Mouse (Mus musculus) liver, embryonic 15.5 days (tissue): Measurements from ENCODE around the gene Hfe2. TPM values are rescaled to one million over a fixed set of nuclear protein-coding genes. Genes with fewer than 3 reads are reported as not detected.

Source experiments
- ATAC-seq: fragments of 200-750 bp; cut with Nextera tagmentation; 2 replicates; pipeline ENCODE4 v1.8.0; 2017; ENCODE audit warnings: moderate number of reproducible peaks, mild to moderate bottlenecking, moderate library complexity; ENCODE audit not compliant: insufficient read depth
- H3K27ac ChIP-seq: fragments of 300-500 bp; sonication (generic); replicated peaks from 2 replicates; pipeline ENCODE4 v1.5.1; 2015; ENCODE audit warnings: mild to moderate bottlenecking, inconsistent platforms
- H3K27me3 ChIP-seq: fragments of 300-500 bp; sonication (generic); 2 replicates; pipeline ENCODE4 v1.6.1; 2015; ENCODE audit warnings: mild to moderate bottlenecking, inconsistent platforms
- H3K36me3 ChIP-seq: fragments of 300-500 bp; sonication (generic); replicated peaks from 2 replicates; pipeline ENCODE4 v1.6.1; 2015; ENCODE audit warnings: moderate library complexity, mild to moderate bottlenecking, inconsistent platforms
- H3K4me1 ChIP-seq: fragments of 300-500 bp; sonication (generic); replicated peaks from 2 replicates; pipeline ENCODE4 v1.6.1; 2015; ENCODE audit warnings: inconsistent platforms
- H3K4me2 ChIP-seq: fragments of 300-500 bp; sonication (generic); 2 replicates; pipeline ENCODE4 v1.6.1; 2015; ENCODE audit warnings: moderate library complexity, mild to moderate bottlenecking, inconsistent platforms
- H3K4me3 ChIP-seq: fragments of 300-500 bp; sonication (generic); replicated peaks from 2 replicates; pipeline ENCODE4 v1.5.1; 2015; ENCODE audit warnings: mild to moderate bottlenecking, inconsistent platforms
- H3K9ac ChIP-seq: fragments of 300-500 bp; sonication (generic); 2 replicates; pipeline ENCODE4 v1.6.1; 2015; ENCODE audit warnings: moderate library complexity, mild to moderate bottlenecking, inconsistent platforms
- H3K9me3 ChIP-seq: fragments of 300-500 bp; sonication (generic); replicated peaks from 2 replicates; pipeline ENCODE4 v1.6.1; 2016; ENCODE audit warnings: inconsistent platforms
- WGBS: fragments of 180-500 bp; shearing (Covaris S2); methylation state at CpG from one replicate; pipeline ENCODE4 v1.1.7; 2015; ENCODE audit warnings: mixed read lengths; ENCODE audit not compliant: insufficient replicate concordance; 5-methylcytosine and 5-hydroxymethylcytosine counted together
- polyA plus RNA-seq: library from polyadenylated mRNA; unstranded; fragments of >200 nt; fragmentation: Nextera tagmentation; extraction: Ambion mirVana; gene quantifications from 2 replicates; pipeline ENCODE4 v1.2.1, GENCODE M21; 2015

Hfe2 gene
- polyA plus RNA-seq, 1 experiment from 2014 or later, result 7.1 TPM

GRCm38 (mm10) chr3:96566661-96567450 is 41.9 kb downstream of the Hfe2 start:
- WGBS, result 58% methylated on average over 8 of the region's 8 CpGs

GRCm38 (mm10) chr3:96568605-96569004 is 43.6 kb downstream of the Hfe2 start:
- WGBS, result 72% methylated on average over 8 of the region's 8 CpGs
- H3K4me1 ChIP-seq, result peaks cover 56% of the 10 kb centered on the region
- no peaks in the 10 kb centered on the region for H3K27me3 ChIP-seq
- no peak overlapping the region for H3K9ac ChIP-seq
- no peak overlapping the region for H3K4me2 ChIP-seq
- H3K36me3 ChIP-seq, result no peaks in the 10 kb centered on the region
- H3K4me3 ChIP-seq, result no peak overlapping the region
- no peaks in the 10 kb centered on the region for H3K9me3 ChIP-seq
- ATAC-seq, result no peak
- no peak overlapping the region for H3K27ac ChIP-seq

More at GRCm38 (mm10) chr3:96566661-96567450, 41.9 kb downstream of the Hfe2 start:
- H3K4me2 ChIP-seq, result no peak overlapping the region
- H3K27ac ChIP-seq, result no peak overlapping the region
- peaks cover 55% of the 10 kb centered on the region for H3K4me1 ChIP-seq
- H3K9me3 ChIP-seq, result no peaks in the 10 kb centered on the region
- no peak for ATAC-seq
- H3K36me3 ChIP-seq, result no peaks in the 10 kb centered on the region
- no peaks in the 10 kb centered on the region for H3K27me3 ChIP-seq
- H3K9ac ChIP-seq, result no peak overlapping the region
- no peak overlapping the region for H3K4me3 ChIP-seq

GRCm38 (mm10) chr3:96569506-96569905 is 44.5 kb downstream of the Hfe2 start:
- Histone ChIP-seq H3K4me2 (no peak overlapping the region), H3K4me1 (peaks cover 56% of the 10 kb centered on the region), H3K36me3 (no peaks in the 10 kb centered on the region), H3K27me3 (no peaks in the 10 kb centered on the region), H3K9me3 (no peaks in the 10 kb centered on the region), H3K27ac (no peak overlapping the region), H3K9ac (no peak overlapping the region), H3K4me3 (no peak overlapping the region)
- ATAC-seq, result no peak
- 82% methylated on average over 13 of the region's 13 CpGs for WGBS

- Histone ChIP-seq H3K27me3 (no peaks in the 10 kb centered on the region), H3K4me3 (no peak overlapping the region), H3K27ac (0 out of 2 replicates have a peak overlapping the region, but pooled peaks have one; percentile 10), H3K9me3 (no peaks in the 10 kb centered on the region), H3K36me3 (no peaks in the 10 kb centered on the region), H3K9ac (no peak overlapping the region), H3K4me2 (no peak overlapping the region), H3K4me1 (peaks cover 52% of the 10 kb centered on the region)
- ATAC-seq, result no peak
- WGBS, result 68% methylated on average over 11 of the region's 11 CpGs
Observed at GRCm38 (mm10) chr3:96569966-96570605, 45.1 kb downstream of the Hfe2 start.

DNA sequence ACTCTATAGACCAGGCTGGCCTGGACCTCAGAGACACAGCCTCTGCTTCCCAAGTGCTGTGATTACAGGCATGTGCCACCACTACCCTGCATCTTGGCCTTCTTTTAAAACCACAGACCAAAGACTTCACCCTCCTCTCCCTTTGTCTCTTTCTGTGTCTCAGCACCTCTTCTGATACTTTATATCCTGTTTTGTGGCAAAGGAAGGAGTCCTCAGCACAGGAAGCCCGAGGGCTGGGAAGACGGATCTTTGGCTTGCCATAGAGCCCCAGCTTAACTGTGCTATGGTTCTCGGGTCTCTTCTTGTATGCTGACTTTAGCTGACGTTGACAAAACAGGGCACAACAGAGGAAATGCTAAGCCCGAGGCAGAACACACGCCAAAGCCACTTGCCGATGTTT is 45.7 kb downstream of the Hfe2 start:
- Histone ChIP-seq H3K4me3 (no peak overlapping the region), H3K9me3 (no peaks in the 10 kb centered on the region), H3K36me3 (no peaks in the 10 kb centered on the region), H3K4me2 (no peak overlapping the region), H3K4me1 (peaks cover 53% of the 10 kb centered on the region), H3K27me3 (no peaks in the 10 kb centered on the region), H3K9ac (no peak overlapping the region), H3K27ac (peak overlapping the region; percentile 10; the same call in 1 of the 2 replicates)
- no peak for ATAC-seq
- 38% methylated on average over 7 of the region's 7 CpGs for WGBS

GRCm38 (mm10) chr3:96571336-96571735 is 46.4 kb downstream of the Hfe2 start:
- no peaks in the 10 kb centered on the region for H3K27me3 ChIP-seq
- peaks cover 54% of the 10 kb centered on the region for H3K4me1 ChIP-seq
- no peaks in the 10 kb centered on the region for H3K36me3 ChIP-seq
- no peak overlapping the region for H3K4me2 ChIP-seq
- H3K4me3 ChIP-seq, result no peak overlapping the region
- 49% methylated on average over 2 of the region's 2 CpGs for WGBS
- H3K9me3 ChIP-seq, result no peaks in the 10 kb centered on the region
- ATAC-seq, result no peak
- H3K27ac ChIP-seq, result peak overlapping the region; percentile 0
- H3K9ac ChIP-seq, result no peak overlapping the region

- 50% methylated on average over 16 of the region's 16 CpGs for WGBS
- peaks cover 54% of the 10 kb centered on the region for H3K4me1 ChIP-seq
Observed at GRCm38 (mm10) chr3:96571896-96572698, 47.1 kb downstream of the Hfe2 start.

DNA sequence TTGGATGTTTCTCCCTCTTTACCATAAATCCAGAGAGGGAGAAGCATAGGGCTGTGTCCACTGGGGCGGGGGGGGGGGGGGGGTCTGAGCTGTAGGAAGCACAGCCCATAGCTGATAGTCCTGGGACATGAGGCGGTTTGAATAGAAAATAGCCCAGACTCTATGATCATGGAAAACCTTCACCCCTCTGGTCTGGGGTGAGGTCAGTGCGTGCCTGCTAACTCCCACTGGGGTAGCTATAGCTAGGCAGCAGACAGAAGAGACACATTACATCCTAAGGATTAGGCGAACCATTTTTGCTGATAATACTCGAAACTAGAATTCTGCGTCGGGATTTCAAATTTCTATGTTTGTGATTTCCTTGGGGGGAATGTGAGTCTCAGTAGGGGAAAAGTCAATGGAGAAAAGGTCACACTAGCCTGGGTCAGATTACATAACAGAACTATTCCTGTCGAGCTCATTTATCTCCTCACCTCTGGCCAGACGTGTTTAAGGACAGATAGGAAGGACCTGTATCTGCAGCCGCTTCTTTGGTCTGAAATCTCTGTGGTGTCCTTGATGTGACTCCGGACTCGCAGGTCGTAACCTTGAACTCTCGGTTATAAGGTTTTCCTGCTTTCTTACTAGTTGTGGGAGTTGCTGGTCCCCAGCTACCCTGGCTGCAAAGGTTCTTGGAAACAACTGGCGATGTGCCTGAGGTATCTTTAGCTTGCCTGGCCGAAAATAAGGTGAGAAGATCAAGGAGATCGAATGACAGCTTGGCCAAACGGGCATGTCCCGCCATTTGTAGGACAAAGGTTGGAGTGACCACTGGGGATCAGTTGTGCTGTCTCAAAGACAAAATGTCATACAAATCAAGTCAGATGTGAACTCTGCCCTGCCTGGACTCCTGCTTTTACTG is 48.9 kb downstream of the Hfe2 start:
- H3K4me1 ChIP-seq, result peaks cover 54% of the 10 kb centered on the region
- H3K36me3 ChIP-seq, result no peaks in the 10 kb centered on the region
- H3K4me2 ChIP-seq, result no peak overlapping the region
- no peaks in the 10 kb centered on the region for H3K9me3 ChIP-seq
- no peak overlapping the region for H3K4me3 ChIP-seq
- no peak overlapping the region for H3K9ac ChIP-seq
- H3K27me3 ChIP-seq, result no peaks in the 10 kb centered on the region
- H3K27ac ChIP-seq, result peak overlapping the region; percentile 3; the same call in 1 of the 2 replicates
- 57% methylated on average over 19 of the region's 19 CpGs for WGBS
- ATAC-seq, result no peak

More at GRCm38 (mm10) chr3:96571896-96572698, 47.1 kb downstream of the Hfe2 start:
- no peak for ATAC-seq
- no peak overlapping the region for H3K9ac ChIP-seq
- H3K27me3 ChIP-seq, result no peaks in the 10 kb centered on the region
- no peak overlapping the region for H3K4me3 ChIP-seq
- no peaks in the 10 kb centered on the region for H3K36me3 ChIP-seq
- H3K4me2 ChIP-seq, result no peak overlapping the region
- no peaks in the 10 kb centered on the region for H3K9me3 ChIP-seq
- peak overlapping the region; percentile 0 for H3K27ac ChIP-seq

GRCm38 (mm10) chr3:96575272-96575984 is 50.5 kb downstream of the Hfe2 start:
- H3K27me3 ChIP-seq, result no peaks in the 10 kb centered on the region
- H3K27ac ChIP-seq, result peak overlapping the region; percentile 68
- peak overlapping the region; percentile 68; the same call in 1 of the 2 replicates for H3K4me2 ChIP-seq
- H3K4me3 ChIP-seq, result no peak overlapping the region
- H3K9me3 ChIP-seq, result no peaks in the 10 kb centered on the region
- 75% methylated on average over 8 of the region's 8 CpGs for WGBS
- no peak overlapping the region for H3K9ac ChIP-seq
- no peaks in the 10 kb centered on the region for H3K36me3 ChIP-seq
- H3K4me1 ChIP-seq, result peaks cover 60% of the 10 kb centered on the region
- no peak for ATAC-seq
